Mouse (Mus musculus): ENCODE measurements around the gene Ncan.
"Not testable (repeated sequence)": the region's sequence is repeated elsewhere in the genome, so short reads cannot be mapped to it uniquely, and the experiment has no call there.

The Ncan gene

GRCm38 (mm10) chr8:70073682-70074081 is 47.0 kb downstream of the Ncan start:
- no peak for DNase-seq

GRCm38 (mm10) chr8:70073120-70073519 is 47.6 kb downstream of the Ncan start:
- DNase-seq, result no peak

GRCm38 (mm10) chr8:70072441-70073069 is 48.1 kb downstream of the Ncan start, which contains the start of gene Tm6sf2:
Gene Tm6sf2 (plus strand): TSS chr8:70072924.
- DNase-seq, result no peak

- DNase-seq, result no peak
These were observed 48.7 kb downstream of the Ncan start for GRCm38 (mm10) chr8:70071836-70072440.

GRCm38 (mm10) chr8:70057721-70058120 is 63.0 kb downstream of the Ncan start:
- DNase-seq, result no peak

GRCm38 (mm10) chr8:70050434-70050833 is 70.2 kb downstream of the Ncan start:
- DNase-seq, result not testable (repeated sequence)

- no peak for DNase-seq
These were observed 71.0 kb downstream of the Ncan start for GRCm38 (mm10) chr8:70049662-70050061.

- DNase-seq, result no peak
These were observed 76.7 kb downstream of the Ncan start for GRCm38 (mm10) chr8:70043996-70044395.
